Mouse (Mus musculus) bone marrow macrophage, adult 2 months (primary cell): ENCODE results near the gene Iqch.

Source experiments
- CTCF ChIP-seq: IDR thresholded peaks from 2 replicates; pipeline ENCODE4 v1.5.1; 2012; ENCODE audit warnings: low read depth, mild to moderate bottlenecking, low read length, moderate library complexity
- POLR2A ChIP-seq: IDR thresholded peaks from 2 replicates; pipeline ENCODE4 v1.6.1; 2012; ENCODE audit warnings: mild to moderate bottlenecking, low read depth, low read length, borderline replicate concordance

GRCm38 (mm10) chr9:63443695-63444094 is 158.6 kb downstream of the Iqch start:
- TF ChIP-seq CTCF (no peak), POLR2A (no peak)
